Mouse (Mus musculus): ENCODE measurements around the gene Zbtb7b. TPM values are rescaled to one million over a fixed set of nuclear protein-coding genes. Genes with fewer than 3 reads are reported as not detected.

Gene Zbtb7b
- polyA plus RNA-seq (2012; rRNA removed): 16.5 and 20.0 TPM in 2 replicates

GRCm38 (mm10) chr3:89394006-89394893, at the start of gene Zbtb7b:
Gene Zbtb7b (minus strand): TSS chr3:89394776.

DNA sequence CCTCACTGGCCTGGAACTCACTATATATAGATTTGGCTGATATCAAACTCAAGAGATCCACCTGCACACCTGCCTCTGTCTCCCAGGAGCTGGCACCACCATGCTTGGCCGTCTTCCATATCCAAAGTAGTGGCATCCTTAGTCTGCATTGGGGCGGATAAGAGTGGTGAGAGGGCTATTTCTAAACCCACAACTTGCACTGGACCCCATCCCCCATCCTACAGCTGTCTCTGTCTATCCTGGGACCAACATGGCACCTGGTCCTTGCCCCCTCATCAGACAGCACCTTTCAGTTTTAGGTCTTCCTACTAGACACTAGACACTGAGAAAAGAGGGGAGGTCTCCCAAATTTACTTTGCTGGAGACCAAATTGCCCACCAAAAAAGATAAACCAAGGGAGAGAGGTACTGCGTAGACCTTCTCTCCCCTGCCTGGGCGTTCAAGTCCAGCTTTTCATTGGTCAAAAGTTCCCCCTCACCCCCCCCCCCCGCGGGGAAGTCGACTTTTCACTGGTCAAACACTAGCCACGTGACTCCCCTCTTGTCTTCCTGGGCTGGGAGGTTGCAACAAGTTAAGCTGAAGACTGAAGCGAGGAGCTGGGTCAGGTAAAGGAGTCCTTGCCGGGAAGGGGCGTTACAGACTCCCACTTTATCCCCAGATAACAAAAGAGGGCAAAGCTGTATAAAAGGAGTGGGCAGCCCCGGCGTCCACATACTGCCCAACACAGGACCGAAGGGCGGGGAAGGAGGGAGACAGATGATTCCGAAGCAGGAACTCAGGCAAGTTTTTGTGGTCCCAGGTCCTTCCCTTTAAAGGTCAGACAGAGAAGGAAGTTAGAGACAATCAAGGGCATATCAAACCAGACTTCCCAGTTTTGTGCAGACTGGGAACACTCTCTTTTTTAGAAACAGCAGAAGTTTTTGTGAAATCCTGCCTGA, 41.9 kb upstream of the Zbtb7b start, which contains the start of gene Pbxip1:
TSS of gene Pbxip1 (plus strand) at position 531 of the 938 bp plus-strand sequence.

GRCm38 (mm10) chr3:89430171-89431159, 35.9 kb upstream of the Zbtb7b start, which contains the start of gene Pygo2:
Gene Pygo2 (plus strand): TSS chr3:89430214.

DNA sequence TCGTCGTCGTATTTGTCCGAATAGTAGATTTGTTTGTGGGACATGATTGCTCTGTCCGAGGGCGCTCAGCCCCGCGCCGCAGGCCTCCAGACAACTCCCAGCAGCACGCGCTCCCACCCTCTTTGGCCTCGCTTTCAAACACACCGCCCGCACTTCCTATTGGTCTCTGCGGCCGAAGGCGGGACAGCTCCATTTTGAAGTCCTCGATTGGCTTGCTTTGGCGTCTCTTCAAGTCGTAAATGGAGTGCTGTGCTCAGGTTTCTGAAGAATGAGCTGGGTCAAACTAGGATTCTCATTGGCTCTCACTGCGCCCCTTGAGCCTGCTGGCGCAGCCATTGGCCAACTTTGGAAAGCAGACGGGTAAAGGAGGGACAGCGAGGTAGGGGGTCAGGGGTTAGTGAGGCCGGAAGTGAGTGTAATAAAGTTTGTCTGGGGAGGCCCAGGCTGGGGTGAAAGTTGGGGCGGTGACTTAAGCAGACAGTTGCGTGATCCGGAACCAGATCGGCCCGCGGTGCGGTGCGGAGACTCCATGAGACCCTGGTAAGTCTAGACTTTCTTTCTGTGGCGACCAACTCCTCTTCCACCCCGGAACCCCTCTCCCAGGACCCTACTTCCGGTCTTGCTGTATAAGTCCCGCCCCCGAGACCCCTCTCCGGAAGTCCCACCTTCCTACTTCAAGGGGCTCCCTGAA, 23.7 kb upstream of the Zbtb7b start, which contains the start of the genes Cks1b and Shc1:
TSS of gene Cks1b (minus strand) at position 214 of the 691 bp plus-strand sequence.
TSS of gene Shc1 (plus strand) at position 274 of the 691 bp plus-strand sequence.

GRCm38 (mm10) chr3:89411490-89412393, 17.2 kb upstream of the Zbtb7b start, which contains the start of gene Flad1:
Gene Flad1 (minus strand): TSS chr3:89411870.

DNA sequence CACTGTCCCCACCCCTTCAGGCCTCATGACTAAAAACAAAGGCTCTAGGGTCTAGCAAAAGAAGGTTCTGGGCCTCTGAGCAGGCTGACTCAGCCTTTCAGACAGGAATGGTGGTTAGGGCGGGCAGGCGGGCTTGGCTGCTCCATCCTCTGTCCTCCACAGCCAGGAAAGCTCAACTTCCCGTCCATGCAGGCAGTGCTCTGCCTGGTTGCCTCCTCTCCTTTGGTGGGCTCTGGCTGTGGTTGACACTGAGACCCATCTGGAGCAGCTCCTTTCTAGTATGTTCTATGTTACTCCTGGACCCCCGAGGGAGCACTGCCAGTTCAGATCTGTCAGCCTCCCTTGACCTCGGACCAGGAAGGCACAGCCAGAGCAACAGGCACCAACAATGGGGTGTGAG, 8.1 kb upstream of the Zbtb7b start, which contains the start of gene Lenep:
TSS of gene Lenep (minus strand) at position 101 of the 400 bp plus-strand sequence.

DNA sequence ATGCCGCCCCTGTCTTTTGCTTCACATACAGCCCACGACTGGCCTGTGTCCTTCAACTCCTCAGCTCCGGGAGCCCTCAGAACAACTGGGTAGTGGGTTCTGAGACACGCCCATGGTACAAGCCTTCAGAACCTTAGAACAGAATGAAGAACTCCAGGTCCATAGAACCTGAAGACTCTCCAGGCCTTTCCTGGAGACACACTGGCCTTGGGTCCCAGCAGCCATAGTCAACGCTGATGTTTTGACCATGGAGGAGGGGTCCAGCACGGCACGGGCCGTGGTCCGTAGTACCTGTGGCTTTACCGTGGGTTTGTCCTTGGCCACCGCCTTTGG, 29.5 kb downstream of the Zbtb7b start, which contains the start of gene Dcst1:
TSS of gene Dcst1 (minus strand) at position 101 of the 333 bp plus-strand sequence.

DNA sequence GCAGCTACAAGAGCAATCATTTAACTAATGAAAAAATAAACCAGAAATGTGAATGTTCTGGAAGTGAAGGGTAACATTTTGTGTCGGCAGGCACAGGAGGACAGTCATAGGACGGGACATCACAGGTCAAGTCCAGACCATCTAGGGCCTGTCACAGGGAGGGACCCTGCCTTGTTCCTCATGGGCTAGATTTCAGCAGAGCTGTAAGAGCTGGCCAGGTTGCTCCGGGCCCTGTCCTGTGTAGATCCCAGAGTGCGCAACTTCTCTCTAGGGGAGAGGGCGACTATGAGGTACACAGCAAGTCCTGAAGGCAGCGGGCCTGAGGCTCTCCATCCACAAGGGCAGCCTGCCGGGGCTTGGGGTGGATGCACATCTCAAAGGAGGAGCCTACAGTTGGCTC, 32.9 kb downstream of the Zbtb7b start, which contains the start of gene Dcst2:
TSS of gene Dcst2 (plus strand) at position 301 of the 400 bp plus-strand sequence.

GRCm38 (mm10) chr3:89349869-89350501, 44.6 kb downstream of the Zbtb7b start, which contains the start of gene Adam15:
Gene Adam15 (minus strand): TSS chr3:89349996.

GRCm38 (mm10) chr3:89337721-89338578, 56.6 kb downstream of the Zbtb7b start, which contains the start of gene Efna4:
Gene Efna4 (minus strand): TSS chr3:89338028.

Other genes starting within 250 kb of the Zbtb7b start
- gene Hcn3, start 234.6 kb downstream of the Zbtb7b start, polyA plus RNA-seq (2012; rRNA removed): 0.14 and 0.19 TPM in 2 replicates
- gene Clk2, start 230.0 kb downstream of the Zbtb7b start, polyA plus RNA-seq (2012; rRNA removed): 25.1 and 31.8 TPM in 2 replicates
- 35.6 and 37.9 TPM in 2 replicates for gene Scamp3, start 217.3 kb downstream of the Zbtb7b start, polyA plus RNA-seq (2012; rRNA removed)
- gene Fam189b, start 211.6 kb downstream of the Zbtb7b start, polyA plus RNA-seq (2012; rRNA removed): 3.0 and 3.4 TPM in 2 replicates
- 23.4 and 23.5 TPM in 2 replicates for gene Gba, start 191.8 kb downstream of the Zbtb7b start, polyA plus RNA-seq (2012; rRNA removed)
- gene Thbs3, start 179.6 kb downstream of the Zbtb7b start, polyA plus RNA-seq (2012; rRNA removed): 2.4 and 2.5 TPM in 2 replicates
- 70.3 and 70.9 TPM in 2 replicates for gene Mtx1, start 167.7 kb downstream of the Zbtb7b start, polyA plus RNA-seq (2012; rRNA removed)
- gene Muc1, start 165.7 kb downstream of the Zbtb7b start, polyA plus RNA-seq (2012; rRNA removed): 0.36 and 0.37 TPM in 2 replicates
- gene Krtcap2, start 148.8 kb downstream of the Zbtb7b start, polyA plus RNA-seq (2012; rRNA removed): 44.5 and 46.2 TPM in 2 replicates
- gene Trim46, start 148.5 kb downstream of the Zbtb7b start, polyA plus RNA-seq (2012; rRNA removed): 0.49 and 0.55 TPM in 2 replicates
- gene Dpm3, start 135.4 kb downstream of the Zbtb7b start, polyA plus RNA-seq (2012; rRNA removed): 129 and 153 TPM in 2 replicates
- 25.2 and 26.5 TPM in 2 replicates for gene Slc50a1, start 124.2 kb downstream of the Zbtb7b start, polyA plus RNA-seq (2012; rRNA removed)
- gene Efna1, start 113.6 kb downstream of the Zbtb7b start, polyA plus RNA-seq (2012; rRNA removed): 25.1 and 26.2 TPM in 2 replicates
- gene Efna3, start 71.8 kb downstream of the Zbtb7b start, polyA plus RNA-seq (2012; rRNA removed): 0.40 and 0.77 TPM in 2 replicates
- 0.73 and 1.3 TPM in 2 replicates for gene Efna4, start 56.7 kb downstream of the Zbtb7b start, polyA plus RNA-seq (2012; rRNA removed)
- 8.5 and 9.7 TPM in 2 replicates for gene Adam15, start 44.8 kb downstream of the Zbtb7b start, polyA plus RNA-seq (2012; rRNA removed)
- gene Dcst2, start 32.8 kb downstream of the Zbtb7b start, polyA plus RNA-seq (2012; rRNA removed): 0.02 and 0.05 TPM in 2 replicates
- 0.10 and 0.13 TPM in 2 replicates for gene Dcst1, start 29.5 kb downstream of the Zbtb7b start, polyA plus RNA-seq (2012; rRNA removed)
- gene Lenep, start 8.0 kb upstream of the Zbtb7b start, polyA plus RNA-seq (2012; rRNA removed): 0.32 and 0.68 TPM in 2 replicates
- gene Flad1, start 17.1 kb upstream of the Zbtb7b start, polyA plus RNA-seq (2012; rRNA removed): 16.3 TPM in 2 replicates
- gene Cks1b, start 23.6 kb upstream of the Zbtb7b start, polyA plus RNA-seq (2012; rRNA removed): 76.7 and 83.7 TPM in 2 replicates
- gene Shc1, start 23.7 kb upstream of the Zbtb7b start, polyA plus RNA-seq (2012; rRNA removed): 34.4 and 35.9 TPM in 2 replicates
- 14.6 and 14.8 TPM in 2 replicates for gene Pygo2, start 35.4 kb upstream of the Zbtb7b start, polyA plus RNA-seq (2012; rRNA removed)
- 6.9 and 8.0 TPM in 2 replicates for gene Pbxip1, start 41.9 kb upstream of the Zbtb7b start, polyA plus RNA-seq (2012; rRNA removed)
- 51.8 and 73.8 TPM in 2 replicates for gene Pmvk, start 59.8 kb upstream of the Zbtb7b start, polyA plus RNA-seq (2012; rRNA removed)
- 0.06 and 0.07 TPM in 2 replicates for gene Kcnn3, start 125.4 kb upstream of the Zbtb7b start, polyA plus RNA-seq (2012; rRNA removed)

Data from liver, embryonic 18 days (tissue).